Mouse (Mus musculus): ENCODE data around the gene Gm11595. TPM values are rescaled to one million over a fixed set of nuclear protein-coding genes. Genes with fewer than 3 reads are reported as not detected.

Gm11595 gene
- not detected in 2 replicates for polyA plus RNA-seq (2021; fragmentation: Nextera tagmentation)
- long read RNA-seq, experiment 1 = 0 reads
- long read RNA-seq, experiment 2 = 0 reads

GRCm38 (mm10) chr11:99772813-99773212 lies at the start of gene Gm11595:
TSS of gene Gm11595 (minus strand) at chr11:99772913.

GRCm38 (mm10) chr11:99815566-99815965 lies 42.9 kb upstream of the Gm11595 start, which contains the start of gene Gm11564:
TSS of gene Gm11564 (minus strand) at chr11:99815666.

DNA sequence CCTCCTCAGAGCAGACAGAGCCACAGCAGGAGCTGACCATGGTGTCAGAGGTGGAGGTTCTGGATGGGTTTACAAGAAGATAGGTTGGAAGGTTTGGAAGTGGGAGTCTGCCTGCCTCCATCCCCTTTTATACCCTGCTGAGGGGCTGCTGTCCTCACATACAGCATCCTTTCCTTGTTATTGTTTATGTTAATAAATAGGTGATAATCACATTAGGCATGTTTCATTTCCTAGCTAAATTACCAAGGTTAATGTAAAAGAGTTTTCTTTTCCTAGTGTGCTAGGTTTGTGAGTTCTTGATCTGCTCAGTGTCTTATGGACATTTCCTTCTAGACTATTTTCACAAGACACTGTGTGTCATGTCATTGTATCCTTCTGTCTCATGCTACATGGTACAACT lies 37.1 kb upstream of the Gm11595 start, which contains the start of gene Krtap4-13:
Krtap4-13 (minus strand) TSS at position 101 of the 400 bp plus-strand sequence.

GRCm38 (mm10) chr11:99804346-99804745 lies 31.6 kb upstream of the Gm11595 start, which contains the start of gene Gm11554:
TSS of gene Gm11554 (minus strand) at chr11:99804446.

DNA sequence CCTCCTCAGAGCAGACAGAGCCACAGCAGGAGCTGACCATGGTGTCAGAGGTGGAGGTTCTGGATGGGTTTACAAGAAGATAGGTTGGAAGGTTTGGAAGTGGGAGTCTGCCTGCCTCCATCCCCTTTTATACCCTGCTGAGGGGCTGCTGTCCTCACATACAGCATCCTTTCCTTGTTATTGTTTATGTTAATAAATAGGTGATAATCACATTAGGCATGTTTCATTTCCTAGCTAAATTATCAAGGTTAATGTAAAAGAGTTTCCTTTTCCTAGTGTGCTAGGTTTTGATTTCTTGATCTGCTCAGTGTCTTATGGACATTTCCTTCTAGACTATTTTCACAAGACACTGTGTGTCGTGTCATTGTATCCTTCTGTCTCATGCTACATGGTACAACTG lies 26.1 kb upstream of the Gm11595 start, which contains the start of gene Gm11569:
Gm11569 (minus strand) TSS at position 101 of the 400 bp plus-strand sequence.

GRCm38 (mm10) chr11:99793367-99793766 lies 20.7 kb upstream of the Gm11595 start, which contains the start of gene Gm11596:
TSS of gene Gm11596 (minus strand) at chr11:99793467.

DNA sequence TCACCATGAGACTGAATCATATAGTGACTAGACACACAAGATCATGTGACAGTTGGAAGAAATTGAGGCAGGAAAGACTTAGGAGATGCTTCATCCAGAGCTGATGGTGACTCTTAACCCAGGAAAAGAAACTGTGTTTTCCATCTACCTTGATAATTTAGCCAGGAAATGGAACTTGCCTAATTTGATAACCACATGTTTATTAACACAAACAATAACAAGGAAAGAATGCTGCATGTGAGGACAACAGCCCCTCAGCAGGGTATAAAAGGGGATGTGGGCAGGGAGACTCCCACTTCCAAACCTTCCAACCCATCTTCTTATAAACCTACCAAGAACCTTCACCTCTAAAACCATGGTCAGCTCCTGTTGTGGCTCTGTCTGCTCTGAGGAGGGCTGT lies 12.2 kb upstream of the Gm11595 start, which contains the start of gene Krtap4-9:
Krtap4-9 (plus strand) TSS at position 301 of the 400 bp plus-strand sequence.

GRCm38 (mm10) chr11:99780604-99781003 lies 7.9 kb upstream of the Gm11595 start, which contains the start of gene Krtap4-8:
TSS of gene Krtap4-8 (minus strand) at chr11:99780704.

DNA sequence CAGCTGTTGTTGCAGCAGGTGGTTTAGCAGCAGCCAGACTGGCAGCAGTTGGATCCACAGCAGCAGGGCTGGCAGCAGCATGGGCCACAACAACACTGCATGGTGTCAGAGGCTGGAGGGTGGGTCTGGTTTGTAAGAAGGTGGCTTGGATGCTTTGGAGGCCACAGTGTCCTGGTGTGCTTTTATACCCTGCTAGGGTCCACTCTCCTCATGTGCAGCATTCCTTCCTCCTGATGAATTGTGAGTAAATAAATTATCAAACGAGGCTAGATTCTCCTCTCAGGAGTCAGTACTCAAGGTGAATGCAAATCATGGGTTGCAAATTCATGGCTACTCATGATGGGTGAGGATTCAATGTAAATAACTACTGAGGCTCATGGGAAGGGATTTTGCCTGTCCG lies 38.5 kb downstream of the Gm11595 start, which contains the start of gene Gm14180:
Gm14180 (minus strand) TSS at position 101 of the 400 bp plus-strand sequence.

Other genes starting within 250 kb of the Gm11595 start
- not detected in 2 replicates for gene Krt40, start 229.8 kb downstream of the Gm11595 start, polyA plus RNA-seq (2021; fragmentation: Nextera tagmentation)
- not detected in 2 replicates for gene Krtap3-3, start 222.0 kb downstream of the Gm11595 start, polyA plus RNA-seq (2021; fragmentation: Nextera tagmentation)
- not detected in 2 replicates for gene Krtap3-2, start 216.1 kb downstream of the Gm11595 start, polyA plus RNA-seq (2021; fragmentation: Nextera tagmentation)
- not detected in 2 replicates for gene Gm11939, start 213.4 kb downstream of the Gm11595 start, polyA plus RNA-seq (2021; fragmentation: Nextera tagmentation)
- gene Krtap3-1, start 206.3 kb downstream of the Gm11595 start, polyA plus RNA-seq (2021; fragmentation: Nextera tagmentation) = not detected in 2 replicates
- gene Krtap1-5, start 191.9 kb downstream of the Gm11595 start, polyA plus RNA-seq (2021; fragmentation: Nextera tagmentation) = not detected in 2 replicates
- not detected in 2 replicates for gene Krtap1-4, start 189.3 kb downstream of the Gm11595 start, polyA plus RNA-seq (2021; fragmentation: Nextera tagmentation)
- not detected in 2 replicates for gene Krtap1-3, start 181.6 kb downstream of the Gm11595 start, polyA plus RNA-seq (2021; fragmentation: Nextera tagmentation)
- gene Krtap9-3, start 174.8 kb downstream of the Gm11595 start, polyA plus RNA-seq (2021; fragmentation: Nextera tagmentation) = not detected in 2 replicates
- gene Gm11938, start 169.6 kb downstream of the Gm11595 start, polyA plus RNA-seq (2021; fragmentation: Nextera tagmentation) = not detected in 2 replicates
- gene Gm11937, start 162.7 kb downstream of the Gm11595 start, polyA plus RNA-seq (2021; fragmentation: Nextera tagmentation) = not detected in 2 replicates
- not detected in 2 replicates for gene Krtap2-4, start 158.1 kb downstream of the Gm11595 start, polyA plus RNA-seq (2021; fragmentation: Nextera tagmentation)
- gene Gm11562, start 152.5 kb downstream of the Gm11595 start, polyA plus RNA-seq (2021; fragmentation: Nextera tagmentation) = not detected in 2 replicates
- not detected in 2 replicates for gene Krtap4-1, start 144.7 kb downstream of the Gm11595 start, polyA plus RNA-seq (2021; fragmentation: Nextera tagmentation)
- gene Krtap4-2, start 137.8 kb downstream of the Gm11595 start, polyA plus RNA-seq (2021; fragmentation: Nextera tagmentation) = not detected in 2 replicates
- not detected in 2 replicates for gene Krtap4-7, start 128.8 kb downstream of the Gm11595 start, polyA plus RNA-seq (2021; fragmentation: Nextera tagmentation)
- gene Gm11555, start 122.7 kb downstream of the Gm11595 start, polyA plus RNA-seq (2021; fragmentation: Nextera tagmentation) = not detected in 2 replicates
- gene Gm11563, start 114.0 kb downstream of the Gm11595 start, polyA plus RNA-seq (2021; fragmentation: Nextera tagmentation) = not detected in 2 replicates
- gene Krtap4-6, start 107.0 kb downstream of the Gm11595 start, polyA plus RNA-seq (2021; fragmentation: Nextera tagmentation) = not detected in 2 replicates
- not detected in 2 replicates for gene Gm14190, start 82.2 kb downstream of the Gm11595 start, polyA plus RNA-seq (2021; fragmentation: Nextera tagmentation)
- not detected in 2 replicates for gene Gm14180, start 38.6 kb downstream of the Gm11595 start, polyA plus RNA-seq (2021; fragmentation: Nextera tagmentation)
- gene Krtap4-8, start 7.8 kb upstream of the Gm11595 start, polyA plus RNA-seq (2021; fragmentation: Nextera tagmentation) = not detected in 2 replicates
- gene Krtap4-9, start 12.3 kb upstream of the Gm11595 start, polyA plus RNA-seq (2021; fragmentation: Nextera tagmentation) = not detected in 2 replicates
- gene Gm11596, start 20.6 kb upstream of the Gm11595 start, polyA plus RNA-seq (2021; fragmentation: Nextera tagmentation) = not detected in 2 replicates
- not detected in 2 replicates for gene Gm11569, start 26.0 kb upstream of the Gm11595 start, polyA plus RNA-seq (2021; fragmentation: Nextera tagmentation)
- not detected in 2 replicates for gene Gm11554, start 31.5 kb upstream of the Gm11595 start, polyA plus RNA-seq (2021; fragmentation: Nextera tagmentation)
- not detected in 2 replicates for gene Krtap4-13, start 37.0 kb upstream of the Gm11595 start, polyA plus RNA-seq (2021; fragmentation: Nextera tagmentation)
- gene Gm11564, start 42.8 kb upstream of the Gm11595 start, polyA plus RNA-seq (2021; fragmentation: Nextera tagmentation) = not detected in 2 replicates
- not detected in 2 replicates for gene 2300003K06Rik, start 65.2 kb upstream of the Gm11595 start, polyA plus RNA-seq (2021; fragmentation: Nextera tagmentation)
- not detected in 2 replicates for gene Krtap4-16, start 78.7 kb upstream of the Gm11595 start, polyA plus RNA-seq (2021; fragmentation: Nextera tagmentation)
- not detected in 2 replicates for gene Gm11568, start 85.0 kb upstream of the Gm11595 start, polyA plus RNA-seq (2021; fragmentation: Nextera tagmentation)
- not detected in 2 replicates for gene Gm11559, start 91.6 kb upstream of the Gm11595 start, polyA plus RNA-seq (2021; fragmentation: Nextera tagmentation)
- not detected in 2 replicates for gene Krtap9-1, start 100.5 kb upstream of the Gm11595 start, polyA plus RNA-seq (2021; fragmentation: Nextera tagmentation)
- gene Gm11567, start 106.3 kb upstream of the Gm11595 start, polyA plus RNA-seq (2021; fragmentation: Nextera tagmentation) = not detected in 2 replicates
- not detected in 2 replicates for gene Krtap31-1, start 135.0 kb upstream of the Gm11595 start, polyA plus RNA-seq (2021; fragmentation: Nextera tagmentation)
- not detected in 2 replicates for gene Gm11565, start 141.8 kb upstream of the Gm11595 start, polyA plus RNA-seq (2021; fragmentation: Nextera tagmentation)
- not detected in 2 replicates for gene Krtap31-2, start 163.4 kb upstream of the Gm11595 start, polyA plus RNA-seq (2021; fragmentation: Nextera tagmentation)
- gene Krtap9-5, start 175.6 kb upstream of the Gm11595 start, polyA plus RNA-seq (2021; fragmentation: Nextera tagmentation) = not detected in 2 replicates
- gene Krtap29-1, start 206.1 kb upstream of the Gm11595 start, polyA plus RNA-seq (2021; fragmentation: Nextera tagmentation) = not detected in 2 replicates
- gene Krtap16-1, start 213.7 kb upstream of the Gm11595 start, polyA plus RNA-seq (2021; fragmentation: Nextera tagmentation) = not detected in 2 replicates
- not detected in 2 replicates for gene Krtap17-1, start 221.1 kb upstream of the Gm11595 start, polyA plus RNA-seq (2021; fragmentation: Nextera tagmentation)
- not detected in 2 replicates for gene Krt33a, start 243.3 kb upstream of the Gm11595 start, polyA plus RNA-seq (2021; fragmentation: Nextera tagmentation)

All from left cerebral cortex, adult 6 months (tissue).